8 mouse cellular contexts compared by ENCODE assay signal in the genomic region with DNA sequence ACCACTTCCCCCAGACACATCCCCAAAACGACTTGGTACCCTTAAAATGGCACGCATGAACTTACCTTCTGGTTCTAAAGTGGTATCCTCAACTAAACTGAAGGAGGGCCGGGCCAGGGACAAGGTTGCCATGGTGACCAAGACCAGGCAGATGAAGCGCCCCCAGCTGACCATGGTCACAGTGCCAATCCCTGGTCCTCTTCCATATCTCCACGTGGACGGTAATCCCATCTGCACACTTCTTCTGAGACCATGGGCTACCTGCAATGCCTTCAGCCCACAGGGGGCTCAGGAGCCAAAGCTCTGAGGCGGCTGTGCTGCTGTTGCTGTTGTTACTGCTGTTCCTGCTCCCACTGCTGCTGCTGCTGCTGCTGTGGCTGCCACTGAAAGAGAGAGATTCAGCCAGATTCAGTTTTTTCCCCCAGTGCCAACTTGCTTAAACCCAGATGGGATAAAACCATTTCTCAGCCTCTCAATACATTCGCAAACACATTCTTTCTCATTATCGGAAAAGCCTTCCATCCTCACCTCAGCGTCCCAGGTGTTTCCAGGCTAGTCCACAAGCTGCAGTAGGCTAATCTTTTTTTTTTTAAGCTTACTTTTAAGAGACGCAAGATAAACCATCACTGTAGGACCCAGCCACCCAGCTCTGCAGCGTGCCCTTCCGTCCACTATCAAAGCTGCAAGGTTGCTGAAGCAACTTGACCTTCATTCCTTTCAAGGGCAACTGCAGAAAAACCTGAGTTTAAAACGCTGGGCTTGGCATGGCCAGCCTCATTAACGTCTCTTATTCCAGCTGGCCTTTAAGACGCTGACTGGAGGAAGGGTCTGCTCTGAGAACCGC.
DNase-seq lines count a peak whose midpoint lies in the region; ATAC-seq and TF ChIP-seq lines count a peak whose summit lies in the region.

No protein-coding gene starts in this region.

- no peak overlapping the region for H3K4me3 ChIP-seq in kidney, adult 2 months (ENCODE audit: insufficient read depth, low read depth, low read length)
- peak overlapping the region; percentile 68 for H3K4me3 ChIP-seq in forebrain, embryonic 14.5 days (ENCODE audit: low read depth, low read length)
- H3K4me3 ChIP-seq in midbrain, embryonic 10.5 days = peak overlapping the region; percentile 93

- peak overlapping the region; percentile 79 for H3K4me2 ChIP-seq in forebrain, embryonic 14.5 days (ENCODE audit: low read length)

- TF ChIP-seq POLR2A in kidney, adult 2 months (IDR thresholded peaks at IDR 0.05; ENCODE audit: low read depth, low read length) = no peak

- H3K36me3 ChIP-seq in kidney, adult 2 months (ENCODE audit: control insufficient read depth, insufficient read depth, low read length) = no peaks in the 10 kb centered on the region
- H3K36me3 ChIP-seq in forebrain, embryonic 14.5 days (ENCODE audit: control insufficient read depth, insufficient read depth, low read length) = peaks cover 7% of the 10 kb centered on the region; the same call in 1 of the 2 replicates
- H3K36me3 ChIP-seq in midbrain, embryonic 10.5 days = peaks cover 49% of the 10 kb centered on the region

- no peak for DNase-seq in kidney, adult 2 months
- no peak for DNase-seq in kidney, postnatal 10 days
- peak; percentile 37 for DNase-seq in embryo, embryonic 11 days
- DNase-seq in forebrain, embryonic 14.5 days (ENCODE audit: low spot score) = peak; percentile 37
- DNase-seq in midbrain, embryonic 10.5 days (ENCODE audit: low spot score) = peak; percentile 49
- DNase-seq in thymus, postnatal 10 days (ENCODE audit: low spot score in 2 of 2) = no peak
- DNase-seq in frontal cortex, postnatal 14 days (ENCODE audit: low spot score in 2 of 2) = no peak

- H3K27ac ChIP-seq in kidney, adult 2 months (ENCODE audit: insufficient read depth, low read depth, low read length) = peak overlapping the region; percentile 48; the same call in 1 of the 2 replicates
- H3K27ac ChIP-seq in forebrain, embryonic 14.5 days (ENCODE audit: low read depth, low read length) = peak overlapping the region; percentile 45; the same call in 1 of the 2 replicates
- H3K27ac ChIP-seq in midbrain, embryonic 10.5 days (replicated peaks) = peak overlapping the region; percentile 94

- no peaks in the 10 kb centered on the region for H3K9me3 ChIP-seq in forebrain, embryonic 14.5 days (replicated peaks; ENCODE audit: control insufficient read depth, low read length)
- no peaks in the 10 kb centered on the region for H3K9me3 ChIP-seq in midbrain, embryonic 10.5 days (replicated peaks)

- no peaks in the 10 kb centered on the region for H3K27me3 ChIP-seq in kidney, adult 2 months (replicated peaks; ENCODE audit: control insufficient read depth, insufficient read depth, low read length)
- H3K27me3 ChIP-seq in forebrain, embryonic 14.5 days (replicated peaks; ENCODE audit: control insufficient read depth, insufficient read depth, low read length) = no peaks in the 10 kb centered on the region
- peaks cover 47% of the 10 kb centered on the region for H3K27me3 ChIP-seq in midbrain, embryonic 10.5 days (ENCODE audit: low read depth, poor library complexity, severe bottlenecking)

- TF ChIP-seq CTCF in kidney, adult 2 months (conservative IDR thresholded peaks at IDR 0.05; ENCODE audit: insufficient read depth, insufficient read length, low read depth, low read length) = no peak

- no peaks in the 10 kb centered on the region for H3K4me1 ChIP-seq in kidney, adult 2 months (ENCODE audit: control insufficient read depth, insufficient read depth, low read length)
- H3K4me1 ChIP-seq in forebrain, embryonic 14.5 days (ENCODE audit: control insufficient read depth, insufficient read depth, low read length) = peaks cover 68% of the 10 kb centered on the region
- peaks cover 86% of the 10 kb centered on the region for H3K4me1 ChIP-seq in midbrain, embryonic 10.5 days

- H3K9ac ChIP-seq in forebrain, embryonic 14.5 days (ENCODE audit: low read length) = peak overlapping the region; percentile 84

- no peak for ATAC-seq in forebrain, embryonic 14.5 days
- no peak for ATAC-seq in megakaryocyte, adult 5-6 weeks (ENCODE audit: poor library complexity, severe bottlenecking)

- 59% methylated on average over 17 of the region's 17 CpGs for WGBS in kidney, adult 2 months
- WGBS in forebrain, embryonic 14.5 days = 28% methylated on average over 17 of the region's 17 CpGs
- 30% methylated on average over 17 of the region's 17 CpGs for WGBS in midbrain, embryonic 10.5 days

Comparison
In these comparisons a context has a peak if more than half of its experiments do, and no peak if none do; other contexts are left out.
1. DNase-seq: peak in embryo, embryonic 11 days (single experiment), forebrain, embryonic 14.5 days (single experiment) and midbrain, embryonic 10.5 days (single experiment); none in kidney, adult 2 months (single experiment), kidney, postnatal 10 days (single experiment), thymus, postnatal 10 days (0 of 2) and frontal cortex, postnatal 14 days (0 of 2).
2. Peak in every context shown above with its lines, with median percentiles within 50 percentile points of each other: H3K27ac ChIP-seq.